Mouse (Mus musculus) bone marrow, adult 2 months (tissue): Measurements from ENCODE around the gene Otx1. TPM values are rescaled to one million over a fixed set of nuclear protein-coding genes. Genes with fewer than 3 reads are reported as not detected.

Experiments
- H3K27ac ChIP-seq: fragments of 200-500 bp; 2 replicates; pipeline ENCODE4 v1.5.1; 2012; ENCODE audit warnings: low read depth, mild to moderate bottlenecking, control low read depth, inconsistent platforms, low read length; ENCODE audit not compliant: control insufficient read depth, poor library complexity, insufficient read depth
- H3K4me1 ChIP-seq: fragments of 200-500 bp; 2 replicates; pipeline ENCODE4 v1.6.1; 2011; ENCODE audit warnings: low read length; ENCODE audit not compliant: control insufficient read depth, insufficient read depth
- H3K4me3 ChIP-seq: fragments of 200-500 bp; replicated peaks from 2 replicates; pipeline ENCODE3; 2011; ENCODE audit warnings: mild to moderate bottlenecking, low read depth, low read length, control low read depth; ENCODE audit not compliant: control insufficient read depth
- CTCF ChIP-seq: fragments of 200-500 bp; IDR thresholded peaks from 2 replicates; pipeline ENCODE4 v1.5.1; 2011; ENCODE audit warnings: low read length, control low read depth; ENCODE audit not compliant: control insufficient read depth, insufficient read depth
- POLR2A ChIP-seq: fragments of 200-500 bp; IDR thresholded peaks from 2 replicates; pipeline ENCODE4 v1.6.1; 2011; ENCODE audit warnings: low read depth, mild to moderate bottlenecking, control low read depth, low read length, borderline replicate concordance; ENCODE audit not compliant: control insufficient read depth
- WGBS: fragments of 180-500 bp; shearing (Covaris S2); methylation state at CpG from one replicate; pipeline ENCODE4 v1.1.7; 2018; 5-methylcytosine and 5-hydroxymethylcytosine counted together
- polyA plus RNA-seq: library from polyadenylated mRNA; stranded (reverse); fragments of >200 nt; gene quantifications from 2 replicates; pipeline ENCODE4 v1.2.4, GENCODE M21; 2011; ENCODE audit warnings: low replicate concordance; ENCODE audit not compliant: missing spikeins, insufficient read depth, insufficient read length

The Otx1 gene
- polyA plus RNA-seq, 1 experiment: not detected

DNA sequence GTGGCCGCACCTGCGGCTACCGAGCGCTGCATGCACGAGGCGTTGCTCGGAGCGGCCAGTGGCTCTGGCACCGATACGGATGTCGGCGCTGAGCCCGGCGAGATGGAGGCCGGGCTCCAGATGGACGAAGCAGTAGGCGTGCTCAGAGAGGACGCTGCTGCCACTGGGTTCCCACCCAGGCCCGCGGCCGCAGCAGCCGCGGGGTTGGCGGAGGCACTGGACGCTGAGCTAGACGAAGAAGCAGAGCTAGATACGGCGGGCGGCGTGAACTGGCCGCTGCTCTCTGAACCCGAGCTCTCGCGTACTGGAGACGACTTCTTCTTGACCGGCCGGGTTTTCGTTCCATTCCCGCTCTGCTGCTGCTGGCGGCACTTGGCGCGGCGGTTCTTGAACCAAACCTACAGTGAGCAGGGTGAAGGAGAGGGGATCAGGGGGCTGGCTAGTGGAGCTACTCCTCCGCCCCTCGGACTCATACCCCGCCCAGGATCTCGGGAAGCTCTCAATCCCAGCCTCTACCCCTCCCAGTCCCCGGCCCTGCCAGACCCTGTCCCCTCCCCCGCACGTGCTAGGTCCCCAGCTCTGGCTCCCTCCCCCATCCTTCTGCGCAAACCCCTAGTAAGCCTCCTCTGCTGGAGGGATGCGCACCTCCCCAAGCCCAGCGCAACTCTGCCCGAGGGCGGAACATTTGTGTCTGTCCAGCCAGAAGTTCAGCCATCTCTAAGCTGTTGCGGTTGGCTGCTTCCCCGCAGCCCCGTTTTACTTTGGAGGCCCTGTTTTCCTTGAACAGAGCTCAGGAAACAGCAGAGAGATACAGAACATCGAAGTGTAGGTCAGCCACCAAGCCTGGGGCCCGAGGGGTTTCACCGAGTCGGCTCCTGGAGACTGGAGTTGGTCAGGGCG lies 5.8 kb downstream of the Otx1 start:
- TF ChIP-seq POLR2A (no peak), CTCF (no peak)
- 4% methylated on average over 63 of the region's 63 CpGs for WGBS
- no peaks in the 10 kb centered on the region; the same call in 1 of the 2 replicates for H3K4me1 ChIP-seq
- H3K4me3 ChIP-seq: no peak overlapping the region
- H3K27ac ChIP-seq: no peak overlapping the region

DNA sequence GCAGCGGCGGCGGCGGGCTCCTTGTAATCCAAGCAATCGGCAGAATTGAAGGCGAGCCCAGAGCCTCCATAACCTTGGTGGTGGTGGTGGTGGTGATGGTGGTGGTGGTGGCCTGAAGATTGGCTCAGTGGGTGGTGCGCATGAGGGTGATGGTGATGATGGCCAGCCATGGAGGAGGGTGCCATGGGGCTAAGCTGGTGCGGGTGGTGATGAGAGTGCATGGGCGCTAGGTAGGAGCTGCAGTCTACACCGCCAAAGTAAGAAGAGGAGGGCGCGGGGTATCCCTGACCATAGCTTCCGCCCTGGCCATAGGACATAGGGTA lies 6.4 kb downstream of the Otx1 start:
- TF ChIP-seq POLR2A (no peak), CTCF (no peak)
- 11% methylated on average over 13 of the region's 13 CpGs for WGBS
- H3K4me1 ChIP-seq: no peaks in the 10 kb centered on the region; the same call in 1 of the 2 replicates
- no peak overlapping the region for H3K4me3 ChIP-seq
- H3K27ac ChIP-seq: no peak overlapping the region

GRCm38 (mm10) chr11:21995534-21996324 lies 7.0 kb downstream of the Otx1 start:
- no peak overlapping the region for H3K27ac ChIP-seq
- 9% methylated on average over 27 of the region's 27 CpGs for WGBS
- H3K4me1 ChIP-seq: no peaks in the 10 kb centered on the region; the same call in 1 of the 2 replicates
- TF ChIP-seq POLR2A: no peak
- no peak for TF ChIP-seq CTCF
- H3K4me3 ChIP-seq: no peak overlapping the region

DNA sequence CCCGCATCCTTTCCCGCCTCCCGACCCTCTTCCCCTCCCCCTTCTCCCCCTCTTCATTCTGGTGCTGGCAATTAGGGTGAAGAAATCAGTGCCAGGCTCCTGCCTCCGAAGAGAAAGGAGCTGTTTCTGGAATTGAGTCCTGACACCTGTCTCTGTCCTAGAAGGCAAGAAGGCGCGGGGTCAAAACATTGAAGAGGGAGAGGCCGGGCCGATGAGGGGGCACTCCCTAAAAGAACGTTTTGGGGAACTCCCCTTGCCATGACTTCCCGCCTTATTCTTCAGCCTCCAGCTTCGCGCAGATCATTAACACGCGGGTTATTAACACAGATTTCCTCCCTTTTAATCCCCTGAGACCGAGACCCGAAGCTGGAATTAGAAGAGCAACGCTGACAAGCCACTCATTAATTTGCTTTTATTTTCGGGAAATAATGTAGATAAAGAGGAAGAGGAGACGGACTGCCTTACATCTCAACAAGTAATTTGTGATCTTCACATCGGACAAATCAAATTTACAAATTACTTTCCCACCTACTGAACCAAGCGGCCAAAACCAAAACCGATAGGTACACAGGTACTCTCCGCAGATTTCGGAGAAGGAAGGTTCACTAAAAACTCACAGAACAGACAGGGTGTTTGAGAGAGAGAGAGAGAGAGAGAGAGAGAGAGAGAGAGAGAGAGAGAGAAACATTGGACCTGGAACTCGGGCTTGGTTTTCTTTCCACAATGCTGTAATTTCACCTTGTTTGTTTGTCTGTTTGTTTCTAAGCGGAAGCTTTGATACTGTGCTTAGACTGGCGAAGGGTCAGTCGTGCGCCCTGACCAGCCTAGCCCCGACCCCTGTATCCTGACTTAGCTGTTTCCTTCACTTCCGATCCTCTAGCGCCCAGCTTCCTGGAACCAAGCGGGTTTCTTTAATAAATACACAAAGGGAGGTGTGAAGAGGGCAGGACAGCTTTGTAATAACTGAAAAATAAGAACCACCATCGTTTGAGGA lies 8.0 kb downstream of the Otx1 start:
- no peak overlapping the region for H3K27ac ChIP-seq
- H3K4me3 ChIP-seq: no peak overlapping the region
- no peak for TF ChIP-seq CTCF
- TF ChIP-seq POLR2A: no peak
- no peaks in the 10 kb centered on the region; the same call in 1 of the 2 replicates for H3K4me1 ChIP-seq
- WGBS: 6% methylated on average over 34 of the region's 34 CpGs

DNA sequence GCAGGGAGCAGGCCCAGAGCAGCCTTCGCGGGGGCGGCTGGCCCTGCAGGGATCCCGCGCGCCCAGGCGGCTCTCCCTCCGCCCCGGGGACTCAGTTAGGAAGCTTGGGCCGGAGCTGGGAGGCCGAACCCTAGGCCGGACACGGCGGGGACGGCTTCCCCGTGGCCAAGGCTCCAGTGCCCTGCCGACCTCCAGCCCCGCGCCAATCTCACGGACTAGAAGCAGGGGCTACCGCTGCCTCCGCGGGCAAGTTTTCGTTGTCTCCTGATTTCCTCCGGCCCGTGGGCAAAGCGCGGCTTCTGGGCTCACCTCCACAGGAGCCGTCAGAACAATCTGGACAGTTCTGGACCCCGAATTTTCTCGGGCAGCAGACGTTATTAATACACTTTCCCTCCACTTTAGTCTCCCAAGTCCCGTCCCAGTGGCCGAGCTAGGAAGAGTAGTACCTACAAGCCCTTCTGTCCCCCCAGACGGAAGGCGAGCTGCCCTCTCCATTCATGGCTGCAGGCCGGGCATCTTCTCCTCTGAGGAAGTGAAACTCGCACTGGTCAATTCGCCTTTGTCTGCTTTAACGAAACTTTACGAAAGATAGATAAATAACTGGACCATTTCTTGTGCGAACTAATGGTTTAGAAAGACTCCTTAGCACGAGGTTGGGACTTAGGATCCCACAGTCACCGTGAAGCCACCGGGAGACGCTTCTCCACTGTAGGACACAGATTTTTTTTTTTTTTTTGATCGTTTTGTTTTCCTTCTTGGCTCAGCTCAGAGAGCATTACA lies 8.9 kb downstream of the Otx1 start:
- no peaks in the 10 kb centered on the region; the same call in 1 of the 2 replicates for H3K4me1 ChIP-seq
- no peak for TF ChIP-seq POLR2A
- no peak for TF ChIP-seq CTCF
- WGBS: 4% methylated on average over 47 of the region's 47 CpGs

GRCm38 (mm10) chr11:21992761-21993596 lies 9.7 kb downstream of the Otx1 start:
- Histone ChIP-seq H3K4me1 (no peaks in the 10 kb centered on the region), H3K27ac (no peak overlapping the region; the same call in 1 of the 2 replicates), H3K4me3 (no peak overlapping the region)
- TF ChIP-seq POLR2A (no peak), CTCF (no peak)
- whole genome bisulfite sequencing: 10% methylated on average over 96 of the region's 96 CpGs

More for the DNA sequence above, 8.9 kb downstream of the Otx1 start:
- no peak overlapping the region for H3K27ac ChIP-seq
- no peak overlapping the region for H3K4me3 ChIP-seq
